Mouse (Mus musculus) liver, embryonic 14.5 days (tissue): ENCODE results near the gene Mrpl20. TPM values are rescaled to one million over a fixed set of nuclear protein-coding genes. Genes with fewer than 3 reads are reported as not detected.

Experiments
- ATAC-seq: fragments of 200-750 bp; cut with Nextera tagmentation; 2 replicates; pipeline ENCODE4 v1.8.0; 2017; ENCODE audit warnings: moderate number of reproducible peaks, mild to moderate bottlenecking, moderate library complexity; ENCODE audit not compliant: insufficient read depth
- DNase-seq, 3 experiments: peaks; one replicate each; pipeline ENCODE4 v3.0.0-alpha.2; 2012 to 2013; ENCODE audit warnings: low read depth in 3 of 3, low spot score in 3 of 3
- H3K27ac ChIP-seq: fragments of 300-500 bp; sonication (generic); 2 replicates; pipeline ENCODE4 v1.5.1; 2014; ENCODE audit warnings: moderate library complexity, mild to moderate bottlenecking, control low read depth, inconsistent platforms
- H3K27me3 ChIP-seq: fragments of 300-500 bp; sonication (generic); 2 replicates; pipeline ENCODE4 v1.6.1; 2014; ENCODE audit warnings: mild to moderate bottlenecking, low read length, moderate library complexity; ENCODE audit not compliant: control insufficient read depth, insufficient read depth
- H3K36me3 ChIP-seq: fragments of 300-500 bp; sonication (generic); replicated peaks from 2 replicates; pipeline ENCODE4 v1.6.1; 2014; ENCODE audit warnings: low read depth; ENCODE audit not compliant: control insufficient read depth, insufficient read depth
- H3K4me1 ChIP-seq, 2 experiments: fragments of 200-500 bp in 1 of 2; fragments of 300-500 bp in 1 of 2; sonication (generic) in 1 of 2; replicated peaks; 2 replicates each; pipeline ENCODE4 v1.6.1; 2012 to 2014; ENCODE audit warnings: antibody characterized with exemption in 1 of 2, inconsistent platforms in 1 of 2, low read length in 1 of 2; ENCODE audit not compliant: control insufficient read depth in 2 of 2, insufficient read depth in 2 of 2
- H3K4me2 ChIP-seq: fragments of 300-500 bp; sonication (generic); 2 replicates; pipeline ENCODE4 v1.6.1; 2014; ENCODE audit warnings: low read depth, mild to moderate bottlenecking, control low read depth, moderate library complexity
- H3K4me3 ChIP-seq, 2 experiments: fragments of 200-500 bp in 1 of 2; fragments of 300-500 bp in 1 of 2; sonication (generic) in 1 of 2; 2 replicates each; pipeline ENCODE4 v1.5.1; 2012 to 2014; ENCODE audit warnings: low read depth in 2 of 2, low read length in 2 of 2, mild to moderate bottlenecking in 2 of 2, control low read depth in 1 of 2, inconsistent platforms in 1 of 2, moderate library complexity in 1 of 2; ENCODE audit not compliant: insufficient read depth in 1 of 2
- H3K9ac ChIP-seq: fragments of 300-500 bp; sonication (generic); replicated peaks from 2 replicates; pipeline ENCODE4 v1.6.1; 2014; ENCODE audit warnings: mild to moderate bottlenecking, control low read depth, moderate library complexity
- H3K9me3 ChIP-seq: fragments of 300-500 bp; sonication (generic); 2 replicates; pipeline ENCODE4 v1.6.1; 2016; ENCODE audit warnings: low read length, mixed read lengths; ENCODE audit not compliant: control insufficient read depth
- CTCF ChIP-seq: IDR thresholded peaks from 2 replicates; pipeline ENCODE4 v1.5.1; 2016; ENCODE audit warnings: antibody characterized with exemption, low read depth, control low read depth
- EP300 ChIP-seq: IDR thresholded peaks from 2 replicates; pipeline ENCODE4 v1.6.1; 2016; ENCODE audit warnings: antibody characterized with exemption, low read depth
- WGBS: fragments of 180-500 bp; shearing (Covaris S2); extraction: QIAGEN DNeasy Blood & Tissue Kit; methylation state at CpG from one replicate; pipeline ENCODE4 v1.1.7; 2014; ENCODE audit not compliant: insufficient replicate concordance; 5-methylcytosine and 5-hydroxymethylcytosine counted together
- polyA plus RNA-seq, 2 experiments: library from polyadenylated mRNA; depleted of rRNA in 1 of 2; stranded (reverse) in 1 of 2; unstranded in 1 of 2; fragments of >200 nt; fragmentation: Nextera tagmentation in 1 of 2; extraction: Ambion mirVana in 1 of 2; gene quantifications; 2 replicates each; pipeline versions ENCODE4 v1.2.1 to v1.2.3; 2012 to 2014

Mrpl20 gene
- polyA plus RNA-seq, 2 experiments = 62.8 to 200 TPM

DNA sequence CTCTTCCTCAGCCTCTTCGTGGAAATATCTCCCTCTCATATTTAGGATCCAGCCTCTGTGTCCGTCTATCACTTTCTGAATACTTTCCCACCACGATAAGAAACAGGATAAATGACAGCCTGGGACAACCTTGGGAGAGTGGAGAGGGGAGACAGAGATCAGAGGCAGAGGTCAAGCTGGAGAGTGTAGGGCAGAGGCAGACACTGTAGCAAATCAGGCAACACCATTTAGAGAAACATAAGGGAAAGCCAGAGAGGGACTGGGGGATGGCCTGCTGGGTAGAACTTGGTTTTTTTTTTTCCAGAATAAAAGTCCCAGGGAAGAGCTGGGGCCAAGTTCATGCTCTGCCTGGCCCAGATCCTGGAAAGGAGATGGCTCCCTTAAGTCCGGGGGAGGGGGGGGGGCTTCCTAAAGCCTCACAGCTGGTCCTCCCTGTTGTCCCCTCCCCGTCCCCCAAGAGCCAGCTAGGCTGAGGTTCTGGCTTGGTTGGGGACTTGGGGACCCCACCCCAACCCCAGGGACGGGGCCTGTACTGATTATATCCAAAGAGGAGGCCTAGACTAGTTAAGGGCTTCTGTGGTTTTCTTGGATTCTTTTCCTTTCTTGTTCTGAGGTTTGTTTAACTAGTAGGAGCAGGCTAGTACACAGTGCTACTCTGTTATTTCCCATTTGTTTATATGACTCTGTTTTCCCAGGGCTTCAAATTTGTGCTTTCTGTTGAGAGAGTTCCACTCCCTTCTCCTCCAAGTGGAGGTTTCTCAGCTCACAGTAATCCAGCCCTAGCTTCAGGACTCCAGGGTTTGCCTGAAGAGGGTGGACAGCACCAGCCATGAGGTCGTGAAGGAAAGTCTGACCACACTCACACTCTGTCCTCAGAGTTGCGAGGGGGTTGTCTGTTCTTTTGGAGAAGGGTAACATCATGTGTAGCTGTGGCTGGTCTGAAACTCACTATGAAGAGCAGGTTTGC is 35.8 kb downstream of the Mrpl20 start:
- no peak overlapping the region for H3K4me2 ChIP-seq
- TF ChIP-seq EP300 (no peak), CTCF (no peak)
- peaks cover 6% of the 10 kb centered on the region for H3K27me3 ChIP-seq
- no peaks in the 10 kb centered on the region for H3K36me3 ChIP-seq
- WGBS = 45% methylated on average over 8 of the region's 8 CpGs
- ATAC-seq (no peak), DNase-seq (no peak)
- H3K9me3 ChIP-seq = no peaks in the 10 kb centered on the region
- H3K27ac ChIP-seq = no peak overlapping the region
- H3K9ac ChIP-seq = no peak overlapping the region
- H3K4me3 ChIP-seq = no peak overlapping the region
- H3K4me1 ChIP-seq = peaks cover 5 to 10% of the 10 kb centered on the region in 2 experiments

DNA sequence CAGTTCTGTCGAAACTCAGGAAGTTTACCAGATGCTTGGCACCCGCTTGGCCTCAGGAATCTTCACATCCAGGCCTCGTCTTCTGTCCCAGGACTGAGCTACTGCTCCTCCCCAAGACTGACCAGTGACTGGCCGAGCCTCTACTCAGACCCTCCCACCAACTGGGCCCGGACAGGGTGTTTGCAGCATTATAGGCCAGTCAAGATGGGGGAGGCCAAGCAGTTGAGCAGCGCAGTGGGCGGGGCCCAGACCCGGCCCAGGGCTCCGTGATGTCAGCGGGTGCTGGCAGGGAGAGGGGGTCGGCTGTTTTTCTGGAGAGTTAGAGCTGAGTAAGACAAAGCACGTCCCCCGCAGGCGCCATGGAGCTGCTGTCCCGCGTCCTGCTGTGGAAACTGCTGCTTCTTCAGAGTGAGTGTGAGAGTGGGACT is 36.8 kb downstream of the Mrpl20 start, which contains the start of gene Mxra8:
Mxra8 (plus strand) TSS at position 198 of the 428 bp plus-strand sequence.
- Histone ChIP-seq H3K9me3 (no peaks in the 10 kb centered on the region), H3K36me3 (no peaks in the 10 kb centered on the region), H3K9ac (peak within 1 kb of the TSS; percentile 54; the same call in 1 of the 2 replicates), H3K27me3 (peaks cover 6% of the 10 kb centered on the region), H3K4me1 (peaks cover 3 to 10% of the 10 kb centered on the region in 2 experiments; a peak in 3 of 4 replicates), H3K4me2 (peak within 1 kb of the TSS; percentile 84), H3K27ac (no peak within 1 kb of the TSS), H3K4me3 (peak within 1 kb of the TSS; percentile 57 to 60)
- DNase-seq = no peak
- WGBS = 22% methylated on average over 16 of the region's 16 CpGs
- ATAC-seq = peak; percentile 22
- no peak for TF ChIP-seq CTCF
- no peak for TF ChIP-seq EP300

GRCm38 (mm10) chr4:155840076-155841002 is 37.7 kb downstream of the Mrpl20 start:
- DNase-seq (no peak), ATAC-seq (no peak)
- peak overlapping the region; percentile 84 for H3K4me2 ChIP-seq
- H3K27me3 ChIP-seq = peaks cover 6% of the 10 kb centered on the region
- 20% methylated on average over 8 of the region's 8 CpGs for WGBS
- peak overlapping the region; percentile 54 for H3K9ac ChIP-seq
- H3K4me1 ChIP-seq = peaks cover 3 to 10% of the 10 kb centered on the region in 2 experiments; a peak in 3 of 4 replicates
- H3K4me3 ChIP-seq = peak overlapping the region; percentile 57 to 60
- no peaks in the 10 kb centered on the region for H3K36me3 ChIP-seq
- TF ChIP-seq CTCF (no peak), EP300 (no peak)
- no peaks in the 10 kb centered on the region for H3K9me3 ChIP-seq
- H3K27ac ChIP-seq = no peak overlapping the region

- Histone ChIP-seq H3K9ac (peak overlapping the region; percentile 54), H3K27ac (no peak overlapping the region), H3K4me3 (peak overlapping the region; percentile 57 to 60), H3K4me2 (peak overlapping the region; percentile 84), H3K4me1 (peaks cover 3 to 10% of the 10 kb centered on the region in 2 experiments; a peak in 3 of 4 replicates), H3K36me3 (no peaks in the 10 kb centered on the region), H3K27me3 (peaks cover 6% of the 10 kb centered on the region), H3K9me3 (no peaks in the 10 kb centered on the region)
- peak; percentile 84 for ATAC-seq
- under 1% methylated on average over 32 of the region's 32 CpGs for WGBS
- peak; percentile 49 to 58 (median 51) for DNase-seq
- TF ChIP-seq EP300 (no peak), CTCF (peak; percentile 60)
Measured at GRCm38 (mm10) chr4:155841003-155841454, 38.4 kb downstream of the Mrpl20 start.
